Mouse (Mus musculus): ENCODE measurements at regions not wholly inside any gene's neighbourhood (a gene's known extent, or its start where the extent isn't known, plus 50 kb on each side); places are given as distances from the start of the nearest gene placed in this dataset.

DNA sequence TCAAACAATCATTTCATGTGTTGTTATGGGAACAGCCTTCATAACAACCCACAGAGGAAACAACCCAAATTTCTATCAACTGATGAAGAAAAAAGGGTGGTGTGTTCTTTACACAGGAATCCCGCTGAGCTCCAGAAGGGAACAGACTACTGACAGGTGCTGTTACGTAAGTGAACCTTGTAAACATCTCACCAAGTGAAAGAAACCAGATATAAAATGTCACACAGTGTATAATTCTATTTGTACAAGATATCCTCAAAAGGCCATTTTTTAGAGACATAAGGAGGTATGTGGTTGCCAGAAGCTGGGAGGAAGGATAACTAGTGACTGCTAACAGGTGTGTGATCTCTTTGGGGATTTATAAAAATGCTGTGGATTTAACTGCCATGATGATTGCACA is 119.9 kb downstream of the Plod2 start:
- in situ Hi-C loops (cut with MboI; ENCODE audit: unreplicated experiment in 2 of 2): no loop called here

DNA sequence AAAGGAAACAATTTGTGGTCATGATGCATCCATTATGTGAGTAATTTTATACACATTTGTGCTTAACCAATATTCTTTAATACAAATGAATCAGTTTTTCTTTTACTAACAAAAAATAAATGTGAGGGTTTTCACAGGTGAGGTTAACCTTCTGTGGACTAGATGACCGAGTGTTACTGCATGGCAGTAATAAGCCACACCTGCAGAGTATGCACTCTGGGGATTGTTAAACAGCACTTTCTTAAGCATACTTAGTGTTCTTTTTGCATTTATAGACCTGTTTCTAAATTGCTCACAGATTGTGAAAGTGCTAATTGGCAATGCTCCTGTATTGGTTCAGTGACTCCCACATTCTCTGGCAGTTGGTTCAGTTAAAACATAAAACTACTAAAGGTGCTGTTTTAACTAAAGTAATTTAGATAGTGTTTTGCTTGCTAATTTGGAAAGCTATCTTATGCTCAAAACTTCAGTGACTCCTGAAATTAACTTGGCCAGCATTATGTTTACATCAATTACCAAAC is 125.4 kb downstream of the Plod2 start:
- in situ Hi-C loops (cut with MboI; ENCODE audit: unreplicated experiment in 2 of 2): no loop called here

DNA sequence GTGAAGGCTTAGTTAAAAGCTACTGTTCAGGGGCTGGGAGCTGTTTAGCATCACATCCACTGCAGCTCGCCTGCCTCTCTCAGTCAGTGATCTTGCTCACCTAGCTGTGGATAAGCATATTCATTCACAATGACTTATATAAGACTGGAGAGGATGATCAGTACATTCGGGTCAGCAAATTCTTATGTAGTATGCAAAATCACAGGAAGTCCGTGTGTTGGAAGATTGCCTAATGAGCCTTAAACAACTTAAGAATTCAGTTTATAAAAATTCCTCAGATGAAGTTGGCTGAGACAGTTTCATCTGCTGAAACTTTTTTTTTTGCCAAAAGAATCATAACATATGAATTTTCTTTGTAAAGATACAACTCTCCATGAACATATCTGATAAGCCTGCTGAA is 129.9 kb downstream of the Plod2 start:
- in situ Hi-C loops (cut with MboI; ENCODE audit: unreplicated experiment in 2 of 2): no loop called here

DNA sequence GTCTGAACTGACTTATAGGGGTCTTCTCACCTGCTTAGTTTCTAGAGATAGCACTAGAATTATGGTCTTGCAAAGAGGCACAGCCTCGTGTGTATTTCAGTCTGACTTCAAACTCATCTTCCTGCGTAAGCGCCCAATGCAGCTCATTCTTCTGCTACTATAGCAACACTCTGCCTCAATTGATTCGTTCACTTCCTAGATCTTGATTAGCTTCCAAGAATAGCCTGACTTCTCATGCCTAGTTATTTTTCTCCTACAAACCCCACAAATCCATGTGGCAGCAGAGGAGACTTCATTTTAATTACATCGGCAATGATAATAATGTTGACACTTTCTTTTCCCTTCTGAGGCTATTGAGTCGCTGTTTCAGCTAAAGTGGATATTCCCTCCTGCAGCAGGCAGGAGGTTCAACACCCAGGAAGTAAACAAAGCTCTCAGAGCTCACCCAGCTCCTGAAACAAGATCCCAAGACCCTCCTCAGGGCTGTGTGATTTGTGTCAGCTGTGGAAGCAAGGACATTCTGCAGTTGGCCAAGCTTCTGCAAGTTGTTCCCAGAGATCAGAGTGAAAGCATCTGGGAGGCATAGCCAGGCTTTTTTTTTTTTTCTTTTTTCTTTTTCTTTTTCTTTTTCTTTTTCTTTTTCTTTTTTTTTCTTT is 152.5 kb downstream of the Plod2 start:
- in situ Hi-C loops (cut with MboI; ENCODE audit: unreplicated experiment in 2 of 2): no loop called here

DNA sequence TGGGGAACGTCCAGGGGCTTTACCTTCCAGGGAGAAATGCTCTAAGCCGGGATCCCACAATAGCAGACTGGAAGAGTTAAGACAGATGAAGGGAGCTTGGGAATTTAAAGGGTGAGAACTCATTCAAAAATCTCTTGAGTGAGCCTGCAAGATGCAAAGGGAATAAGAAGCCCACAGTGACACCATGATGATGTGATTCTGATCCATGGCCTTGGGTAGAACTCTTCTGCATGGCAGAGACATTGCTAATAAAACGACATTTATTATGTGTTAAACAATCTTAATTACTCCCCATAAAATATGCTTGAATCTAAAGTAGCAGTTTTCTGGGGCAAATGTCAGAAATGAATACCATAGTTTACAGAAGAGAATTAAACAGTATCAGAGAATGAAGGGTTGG is 155.9 kb downstream of the Plod2 start:
- in situ Hi-C loops (cut with MboI; ENCODE audit: unreplicated experiment in 2 of 2): no loop called here

DNA sequence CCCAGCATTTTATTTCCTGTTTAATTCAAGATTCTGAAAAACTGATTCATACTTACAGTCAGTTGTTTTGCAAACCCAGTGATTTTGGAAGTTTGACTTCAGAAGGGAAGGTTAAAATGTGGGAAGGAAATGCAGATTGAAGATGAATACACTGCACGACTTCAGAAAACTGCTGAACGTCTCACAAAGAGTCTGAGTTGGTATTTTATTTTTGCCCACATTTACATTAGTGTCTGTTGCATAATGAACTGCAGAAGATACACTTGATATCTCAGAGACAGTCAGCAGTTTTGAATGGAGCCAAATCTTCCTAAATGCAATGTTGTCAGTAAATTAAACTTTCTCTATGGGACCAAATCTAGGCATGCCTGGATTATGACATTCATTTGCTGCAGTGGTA is 162.7 kb downstream of the Plod2 start:
- in situ Hi-C loops (cut with MboI; ENCODE audit: unreplicated experiment in 2 of 2): no loop called here

DNA sequence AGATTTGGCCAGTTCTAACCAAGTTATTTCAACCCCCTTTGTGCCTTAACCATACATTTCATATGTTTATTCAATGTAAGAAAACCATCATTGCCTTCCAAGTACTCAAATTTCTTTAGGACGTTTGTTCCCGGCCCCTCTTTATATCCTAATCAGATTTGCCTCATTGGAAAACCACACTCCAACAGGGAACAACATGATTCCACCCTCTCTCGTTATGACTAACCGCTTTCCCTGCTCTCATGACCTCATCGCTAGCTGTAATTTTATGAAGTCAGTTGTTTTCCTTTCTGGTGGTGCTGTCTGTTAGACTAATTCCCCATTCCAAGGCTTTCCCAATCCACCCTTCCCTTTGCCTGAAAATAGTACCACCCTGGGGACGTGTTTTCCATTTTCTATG is 165.0 kb downstream of the Plod2 start:
- in situ Hi-C loops (cut with MboI; ENCODE audit: unreplicated experiment in 2 of 2): no loop called here

DNA sequence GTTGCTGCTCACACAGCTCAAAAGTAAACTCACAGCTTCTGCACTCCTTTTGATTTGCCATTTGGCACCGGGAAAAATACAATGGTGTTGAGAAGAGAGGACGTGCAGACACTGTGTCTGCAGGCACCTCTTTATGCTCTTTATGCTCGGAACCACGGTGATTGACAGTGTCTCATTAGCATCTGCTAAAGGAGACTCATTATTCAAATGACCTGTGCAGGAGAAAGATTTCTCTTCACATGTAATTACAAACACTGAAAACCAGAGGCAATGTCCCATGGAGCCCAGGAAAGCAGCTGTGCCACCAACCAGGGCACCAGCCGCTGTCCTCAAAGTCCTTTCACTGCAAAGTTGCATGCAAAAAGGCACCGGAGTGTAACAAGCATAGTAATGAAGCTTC is 175.2 kb downstream of the Plod2 start:
- in situ Hi-C loops (cut with MboI; ENCODE audit: unreplicated experiment in 2 of 2): no loop called here

DNA sequence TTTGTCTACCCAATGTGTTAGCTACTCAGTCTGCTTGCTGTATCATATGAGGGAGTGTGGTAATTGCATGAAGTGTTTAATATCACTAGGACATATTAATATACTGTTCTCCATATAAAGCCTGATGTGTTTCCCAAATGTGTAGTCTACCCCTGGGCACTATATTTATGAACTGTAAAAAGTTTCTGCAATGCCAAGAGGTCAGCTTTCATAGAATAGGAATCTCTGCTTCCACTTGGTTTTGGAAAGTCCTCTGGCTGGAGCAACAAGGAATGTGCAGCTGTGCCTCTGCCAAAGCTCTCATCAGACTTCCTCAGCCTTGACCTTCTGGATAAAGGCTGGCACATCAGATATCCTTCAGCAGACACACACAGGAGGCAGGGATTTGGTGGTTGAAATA is 176.3 kb downstream of the Plod2 start:
- in situ Hi-C loops (cut with MboI; ENCODE audit: unreplicated experiment in 2 of 2): no loop called here

DNA sequence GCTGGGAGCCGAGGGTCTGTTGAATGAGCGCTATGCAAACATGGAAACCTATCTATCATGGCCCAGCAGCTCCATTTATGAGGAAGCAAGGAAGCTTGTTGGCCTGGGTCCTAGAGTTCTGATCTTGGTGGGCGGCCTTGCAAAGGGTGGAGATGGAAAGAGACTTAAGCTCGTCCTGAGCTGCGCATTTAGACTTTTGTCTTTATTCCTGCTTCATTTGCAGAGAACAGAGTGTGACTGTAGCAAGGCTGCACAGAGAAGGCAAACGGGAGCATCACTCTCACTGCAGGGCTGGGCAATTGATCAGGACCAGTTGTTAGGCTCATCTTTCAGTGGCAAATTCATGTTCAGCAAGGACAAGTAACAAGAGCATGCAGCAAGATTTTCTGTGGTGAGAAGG is 177.2 kb downstream of the Plod2 start:
- in situ Hi-C loops (cut with MboI; ENCODE audit: unreplicated experiment in 2 of 2): no loop called here

DNA sequence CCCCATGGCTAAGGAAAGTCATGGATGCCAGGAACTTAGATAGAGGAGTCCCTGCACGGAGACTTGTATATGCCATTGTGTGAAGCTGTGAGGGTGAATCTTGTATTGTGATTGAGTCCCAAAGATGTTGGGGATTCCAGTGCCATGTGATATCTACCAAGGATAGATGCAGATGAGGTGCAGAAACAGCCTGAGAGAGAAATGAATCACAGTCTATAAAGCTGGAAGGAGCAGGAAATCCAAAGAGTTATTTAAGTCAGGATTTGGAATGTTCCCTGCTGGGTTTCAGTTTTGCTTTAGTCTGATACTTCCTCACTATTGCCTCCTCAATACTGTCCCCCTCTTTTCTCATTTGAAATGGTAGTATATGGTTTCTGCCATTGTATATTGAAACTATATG is 186.8 kb downstream of the Plod2 start:
- in situ Hi-C loops (cut with MboI; ENCODE audit: unreplicated experiment in 2 of 2): no loop called here

DNA sequence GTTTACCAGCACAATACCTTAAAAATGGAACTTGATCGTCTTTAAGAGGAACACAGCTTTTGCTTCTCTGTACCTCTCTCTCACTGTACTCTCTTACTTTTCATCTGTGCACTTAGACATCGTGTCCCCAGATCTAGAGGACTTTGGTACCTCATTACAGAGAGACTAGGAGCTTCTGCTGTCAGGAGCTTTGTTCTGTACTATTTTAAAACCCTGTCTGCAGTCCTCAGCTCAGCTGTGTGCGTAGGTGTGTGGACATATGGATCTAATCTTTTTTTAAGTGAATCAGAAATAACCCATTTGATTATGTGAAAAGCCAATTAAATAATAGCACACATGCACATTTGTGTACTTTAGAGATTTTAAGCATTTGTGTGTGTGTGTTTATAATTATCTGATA is 189.4 kb downstream of the Plod2 start:
- in situ Hi-C loops (cut with MboI; ENCODE audit: unreplicated experiment in 2 of 2): no loop called here

DNA sequence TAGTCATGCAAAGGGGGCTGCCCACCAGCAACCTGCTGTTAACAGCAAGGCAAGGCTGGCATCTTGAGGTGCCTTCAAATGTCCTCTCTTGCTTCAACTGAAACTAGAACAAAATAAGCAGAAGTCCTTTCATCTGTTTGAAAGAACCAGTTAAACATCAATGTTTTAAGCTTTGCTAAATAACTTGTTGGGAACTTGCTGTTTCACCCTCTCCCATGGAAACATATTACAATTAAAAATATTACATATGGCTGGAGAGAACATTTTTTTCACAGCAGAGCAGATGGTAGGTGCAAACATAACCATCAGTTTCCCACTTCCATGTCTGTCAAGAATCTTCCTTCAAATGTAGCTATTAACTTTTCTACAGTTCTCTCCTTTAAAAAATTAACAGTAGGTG is 225.5 kb downstream of the Plod2 start:
- in situ Hi-C loops (cut with MboI; ENCODE audit: unreplicated experiment in 2 of 2): no loop called here

DNA sequence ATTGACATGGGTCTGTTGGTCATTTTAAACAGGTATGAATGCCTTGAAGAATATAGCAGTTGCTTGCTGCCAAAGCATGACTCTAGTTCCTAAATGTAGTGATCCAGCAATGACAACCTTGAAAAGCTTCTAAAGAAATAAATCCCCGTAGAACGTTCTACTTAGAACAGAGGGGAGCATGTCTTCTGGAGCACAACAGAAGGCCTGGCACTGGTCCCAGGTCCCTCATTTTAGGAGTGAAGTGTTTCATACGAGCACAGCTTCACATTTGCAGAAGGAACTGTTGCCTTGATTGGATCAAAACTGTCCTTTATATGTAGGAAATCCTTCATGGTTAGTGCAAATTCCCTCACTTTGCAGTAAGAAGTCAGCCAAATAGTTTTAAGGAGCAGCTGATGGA is 226.4 kb downstream of the Plod2 start:
- in situ Hi-C loops (cut with MboI; ENCODE audit: unreplicated experiment in 2 of 2): no loop called here

DNA sequence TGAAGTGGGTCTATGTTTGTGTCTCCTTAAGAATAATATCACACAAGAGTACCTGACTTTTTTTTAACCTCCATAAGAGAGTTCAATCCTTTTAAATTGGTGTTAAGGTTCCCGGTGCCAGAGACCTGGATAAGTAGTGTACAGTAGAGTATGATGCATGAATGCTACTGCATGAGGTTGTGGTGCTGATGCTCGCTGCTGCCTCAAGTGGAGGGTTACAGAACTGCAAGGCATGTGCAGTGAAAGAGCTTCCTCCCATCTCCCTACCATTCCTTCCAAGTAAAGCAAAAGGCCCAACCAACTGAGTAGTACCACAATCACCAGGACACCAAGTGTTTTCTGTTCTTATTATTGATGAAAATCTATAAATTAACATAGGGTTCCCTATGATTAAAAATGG is 227.5 kb downstream of the Plod2 start:
- in situ Hi-C loops (cut with MboI; ENCODE audit: unreplicated experiment in 2 of 2): no loop called here

DNA sequence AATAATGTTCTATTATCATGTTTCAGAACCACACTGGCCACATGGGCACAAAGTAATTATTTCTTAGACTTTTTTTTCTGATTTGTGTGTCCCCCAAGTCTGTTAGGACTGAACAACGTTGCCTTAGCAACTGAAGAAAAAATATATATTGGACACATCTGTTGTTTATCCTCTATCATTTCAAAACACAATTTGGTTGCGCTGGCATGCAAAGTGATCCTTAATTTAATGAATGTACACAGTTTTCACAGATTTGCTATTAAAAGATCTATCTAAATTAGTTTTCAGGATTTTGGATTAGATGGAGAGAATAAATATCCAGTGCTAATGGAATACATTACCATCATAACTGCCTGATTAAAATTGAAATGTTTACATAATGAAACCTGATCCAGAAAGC is 229.0 kb downstream of the Plod2 start:
- in situ Hi-C loops (cut with MboI; ENCODE audit: unreplicated experiment in 2 of 2): no loop called here

DNA sequence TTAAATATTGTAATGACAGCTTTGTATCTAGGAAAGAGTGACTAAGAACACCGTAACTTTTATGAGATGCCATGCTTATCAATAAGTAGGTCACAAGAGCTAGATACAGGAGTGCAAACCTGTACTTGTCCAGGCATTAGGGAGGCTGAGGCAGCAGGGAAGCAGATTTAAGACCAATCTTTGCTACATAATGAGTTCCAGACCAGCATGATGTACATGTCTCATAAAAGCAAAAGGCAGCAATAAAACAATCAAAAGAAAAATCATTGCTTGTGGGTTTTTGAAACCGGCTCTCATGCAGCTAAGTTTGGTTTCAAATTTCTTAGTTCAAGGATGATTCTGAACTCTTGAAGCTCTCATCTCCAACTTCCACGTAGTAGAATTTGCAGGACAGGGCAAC is 229.7 kb downstream of the Plod2 start:
- in situ Hi-C loops (cut with MboI; ENCODE audit: unreplicated experiment in 2 of 2): no loop called here

DNA sequence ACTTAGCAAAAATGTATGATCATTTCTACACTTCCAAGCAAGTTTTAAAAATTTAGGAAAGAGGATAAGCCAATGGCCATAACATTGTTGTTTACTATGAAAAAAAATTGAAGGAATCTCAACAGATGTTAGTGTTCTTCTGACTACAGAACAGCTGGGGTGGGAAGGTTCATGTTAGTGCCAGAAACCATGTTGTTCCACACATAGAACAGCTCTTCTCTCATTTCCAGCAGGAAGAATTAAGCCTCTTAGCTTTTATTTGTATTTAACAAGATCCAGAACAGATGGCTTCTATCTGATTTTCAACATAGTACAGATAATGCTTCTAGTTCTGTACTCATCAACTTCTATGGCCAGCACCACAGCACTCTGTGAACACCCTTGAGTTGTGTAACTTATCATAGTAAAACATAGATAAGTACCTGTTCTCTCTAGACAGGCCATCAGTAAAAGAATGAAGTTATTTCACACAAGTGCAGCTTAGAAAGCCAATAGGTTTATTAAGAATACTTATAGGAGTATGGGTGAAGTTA is 241.0 kb downstream of the Plod2 start:
- in situ Hi-C loops (cut with MboI; ENCODE audit: unreplicated experiment in 2 of 2): no loop called here

DNA sequence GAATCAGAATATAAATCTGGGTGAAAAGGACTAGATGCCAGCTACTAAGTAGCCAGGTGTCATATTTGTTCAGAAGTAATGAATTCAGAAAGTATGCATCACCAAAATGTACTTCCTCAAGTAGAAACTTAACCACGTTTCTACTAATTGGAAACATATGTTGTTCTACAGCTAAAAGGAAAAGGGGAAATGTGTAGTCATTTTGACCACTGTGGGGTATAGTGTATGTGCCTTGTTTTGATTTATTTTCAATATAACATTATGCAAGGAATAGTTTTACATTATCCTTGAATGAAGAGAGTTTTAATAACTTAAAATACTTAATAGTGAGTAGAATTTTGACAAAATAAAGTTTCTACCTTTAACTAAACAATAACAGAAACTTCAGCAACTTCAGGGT is 257.7 kb downstream of the Plod2 start:
- in situ Hi-C loops (cut with MboI; ENCODE audit: unreplicated experiment in 2 of 2): no loop called here

DNA sequence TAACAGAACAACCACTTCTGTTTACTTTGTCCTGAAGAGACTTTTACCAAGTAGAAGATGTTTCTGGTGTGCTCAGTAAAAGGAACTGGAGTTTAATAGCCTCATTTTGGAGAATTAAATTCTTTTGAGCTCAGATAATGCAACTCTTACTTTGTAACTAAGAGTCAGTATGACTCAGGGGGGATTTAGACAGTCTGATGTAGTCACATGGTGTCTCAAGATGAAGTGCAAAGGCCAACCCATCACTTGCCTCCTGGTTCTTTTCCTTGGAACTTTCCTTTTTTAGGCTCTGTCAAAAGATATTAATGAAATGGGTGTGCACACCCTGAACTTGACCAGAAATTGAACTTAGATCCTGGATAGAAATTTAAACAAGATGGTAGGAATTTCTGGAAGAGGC is 267.4 kb downstream of the Plod2 start:
- in situ Hi-C loops (cut with MboI; ENCODE audit: unreplicated experiment in 2 of 2): no loop called here

DNA sequence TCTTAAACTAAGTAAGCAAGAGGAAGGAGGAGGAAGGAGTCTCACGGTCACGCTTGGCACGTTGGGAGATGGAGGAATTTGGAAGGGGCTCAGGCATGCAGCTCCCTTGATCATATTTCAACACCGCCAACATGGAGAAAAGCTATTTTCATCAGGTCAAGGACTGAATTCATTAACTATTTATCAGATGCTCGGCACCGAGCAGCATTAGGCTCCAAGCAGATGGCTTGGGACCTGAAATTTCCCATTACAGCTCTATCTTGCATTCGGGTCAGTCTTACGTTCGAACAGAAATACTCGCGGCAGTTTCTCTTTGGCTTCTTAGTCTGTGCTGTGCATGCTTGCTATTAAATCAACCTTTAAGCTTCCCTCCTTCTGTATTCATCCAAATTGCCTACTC is 278.7 kb downstream of the Plod2 start:
- in situ Hi-C loops (cut with MboI; ENCODE audit: unreplicated experiment in 2 of 2): no loop called here

DNA sequence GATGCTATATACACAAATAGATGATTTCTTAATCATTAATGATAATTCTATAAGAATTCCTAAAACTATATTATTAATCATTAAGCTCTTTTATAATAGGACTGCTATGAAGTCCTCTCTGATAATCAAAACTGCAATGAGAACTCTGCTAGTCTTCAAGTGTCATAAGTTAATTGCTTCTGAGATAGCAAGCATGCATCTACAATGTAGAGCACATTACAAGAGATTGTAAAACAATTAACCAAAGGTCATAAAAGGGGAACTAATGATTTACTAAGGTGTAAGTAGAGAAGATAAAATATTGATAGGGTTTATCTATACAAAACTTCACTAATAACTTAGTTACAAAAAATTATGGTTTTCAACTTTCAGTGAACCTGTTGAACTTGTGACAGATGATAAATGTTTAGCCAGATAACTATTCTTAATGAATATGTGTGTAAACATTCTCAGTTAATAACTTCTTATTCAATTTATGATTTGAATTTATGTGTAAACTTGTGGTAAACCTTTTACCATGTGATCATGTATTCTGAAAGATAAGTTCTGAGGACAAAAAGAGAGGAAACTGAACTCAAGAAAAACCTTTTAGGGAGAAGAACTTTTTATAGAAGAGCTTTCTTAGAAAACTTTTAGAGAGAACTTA is 284.8 kb downstream of the Plod2 start:
- in situ Hi-C loops (cut with MboI; ENCODE audit: unreplicated experiment in 2 of 2): no loop called here

Data from v-Abl transformed pro-B cells (cell line).